In genomic region chr10:76051860-76052259, GRCm38 (mm10) we compare ENCODE assay signal across 25 mouse cellular contexts. TPM values are rescaled to one million over a fixed set of nuclear protein-coding genes. Genes with fewer than 3 reads are reported as not detected.
DNase-seq lines count a peak whose midpoint lies in the region; TF ChIP-seq lines count a peak whose summit lies in the region.
"Had no signal": no experiment of that assay in that cellular context is flagged by ENCODE, and none has a peak within 500 bp of the region (broad histone marks: within the 10 kb centered on the region; RNA-seq: fewer than 3 reads in every experiment).

No protein-coding gene starts in this region.

- H3K27ac ChIP-seq in ES-Bruce4 (ENCODE audit: insufficient read depth, low read length), result peak overlapping the region; percentile 94; the same call in 1 of the 2 replicates
- H3K27ac ChIP-seq: embryonic facial prominence, embryonic 10.5 days; embryonic facial prominence, embryonic 12.5 days; forebrain, embryonic 13.5 days; forebrain, embryonic 15.5 days had no signal

- H3K9ac ChIP-seq in ES-Bruce4 (ENCODE audit: low read depth, poor library complexity, severe bottlenecking), result no peak overlapping the region
- H3K9ac ChIP-seq: embryonic facial prominence, embryonic 12.5 days; forebrain, embryonic 13.5 days; forebrain, embryonic 15.5 days; forebrain, postnatal 0 days had no signal

- TF ChIP-seq CTCF in E14TG2a.4 (conservative IDR thresholded peaks at IDR 0.05; ENCODE audit: low read length) (no peak), ES-Bruce4 (IDR thresholded peaks at IDR 0.05; ENCODE audit: low read depth, low read length) (no peak)

- H3K4me3 ChIP-seq in E14TG2a.4 (replicated peaks; ENCODE audit: low read length) (peak overlapping the region; percentile 39; the same call in 1 of the 2 replicates), ES-Bruce4 (ENCODE audit: low read depth, low read length) (no peak overlapping the region)
- H3K4me3 ChIP-seq: embryonic facial prominence, embryonic 10.5 days; embryonic facial prominence, embryonic 12.5 days; forebrain, embryonic 13.5 days; forebrain, embryonic 15.5 days had no signal

- H3K27me3 ChIP-seq in E14TG2a.4 (ENCODE audit: insufficient read depth, low read length) (0 out of 2 replicates have a peak, but pooled peaks cover 3% of the 10 kb centered on the region), ES-Bruce4 (ENCODE audit: control insufficient read depth, insufficient read depth, low read length, poor library complexity, severe bottlenecking) (no peaks in the 10 kb centered on the region)
- H3K27me3 ChIP-seq: embryonic facial prominence, embryonic 12.5 days; forebrain, embryonic 13.5 days; forebrain, embryonic 15.5 days had no signal

- H3K9me3 ChIP-seq in E14TG2a.4 (ENCODE audit: low read length) (peaks cover 6% of the 10 kb centered on the region), ES-Bruce4 (replicated peaks; ENCODE audit: control insufficient read depth, insufficient read depth, low read length, poor library complexity, severe bottlenecking) (peaks cover 7% of the 10 kb centered on the region)
- H3K9me3 ChIP-seq: embryonic facial prominence, embryonic 10.5 days; embryonic facial prominence, embryonic 12.5 days; forebrain, embryonic 13.5 days; forebrain, embryonic 15.5 days had no signal

- peak; percentile 61 for DNase-seq in ZHBTc4 (ENCODE audit: low read depth, low spot score)
- DNase-seq in heart, postnatal 25 days (ENCODE audit: low spot score), result no peak
- DNase-seq in cerebellum, adult 9-10 months, result no peak
- DNase-seq: adrenal gland, adult 2 months; adrenal gland, postnatal 10 days; adrenal gland, postnatal 25 days; cerebellum, adult 11 months; cerebellum, adult 18-20 months; cerebellum, adult 8-10 months; cerebellum, postnatal 10 days; cerebellum, postnatal 25 days; forebrain, postnatal 0 days had no signal

- TF ChIP-seq EP300 in ES-Bruce4 (IDR thresholded peaks at IDR 0.05; ENCODE audit: insufficient read depth, low read depth, low read length), result peak; percentile 79; the same call in 1 of the 2 replicates

- TF ChIP-seq POLR2A in ES-Bruce4 (IDR thresholded peaks at IDR 0.05; ENCODE audit: insufficient read depth, low read length), result peak; percentile 24

- H3K4me1 ChIP-seq in E14TG2a.4 (replicated peaks; ENCODE audit: low read depth, low read length), result peaks cover 41% of the 10 kb centered on the region
- no peaks in the 10 kb centered on the region for H3K4me1 ChIP-seq in ES-Bruce4 (ENCODE audit: control insufficient read depth, insufficient read depth, low read length)
- H3K4me1 ChIP-seq: embryonic facial prominence, embryonic 12.5 days; forebrain, embryonic 13.5 days; forebrain, embryonic 15.5 days had no signal

- intact Hi-C loops in heart, postnatal 25 days (cut with DNase I), result no loop called here

- H3K36me3 ChIP-seq in E14TG2a.4 (ENCODE audit: insufficient read depth, low read length) (no peaks in the 10 kb centered on the region), ES-Bruce4 (ENCODE audit: control insufficient read depth, insufficient read depth, low read length, poor library complexity, severe bottlenecking) (no peaks in the 10 kb centered on the region)
- H3K36me3 ChIP-seq: embryonic facial prominence, embryonic 10.5 days; embryonic facial prominence, embryonic 12.5 days; forebrain, embryonic 15.5 days had no signal

RNA-seq across cellular contexts. Expression of gene Zfp280b, which starts 19.4 kb away (rescaled TPM):
- 59.7 and 63.2 TPM in 2 replicates for polyA plus RNA-seq in ES-Bruce4 (2011; ENCODE audit: insufficient read depth, insufficient read length, low read depth, missing spikeins)
- total RNA-seq in heart, postnatal 25 days (2021), result 1 to 10 TPM; 7.7 to 8.1 TPM

RNA-seq across cellular contexts. Expression of gene Slc5a4b, which starts 58.9 kb away (rescaled TPM):
- polyA plus RNA-seq in ES-Bruce4 (2011; ENCODE audit: insufficient read depth, insufficient read length, low read depth, missing spikeins), result not detected in 2 replicates
- not detected for total RNA-seq in heart, postnatal 25 days (2021)
- total RNA-seq: adrenal gland, adult 2 months; adrenal gland, postnatal 10 days; adrenal gland, postnatal 25 days; adrenal gland, postnatal 4 days; forebrain, postnatal 0 days; MEL had no signal
- polyA plus RNA-seq: adrenal gland, adult 2 months; brain, embryonic 14.5 days; C2C12; cortical plate, adult 2 months; embryonic facial prominence, embryonic 10.5 days; embryonic facial prominence, embryonic 14.5 days; forebrain, embryonic 11.5 days; forebrain, embryonic 13.5 days; forebrain, embryonic 15.5 days; forebrain, postnatal 0 days had no signal
